Mouse (Mus musculus) kidney, adult 2 months (tissue): ENCODE measurements around the gene Emcn.

Experiments
- CTCF ChIP-seq: fragments of 200-500 bp; conservative IDR thresholded peaks from 2 replicates; pipeline ENCODE4 v1.5.1; 2011; ENCODE audit warnings: low read depth, mild to moderate bottlenecking, control low read depth, low read length, moderate library complexity, mixed read lengths; ENCODE audit not compliant: insufficient read depth, insufficient read length
- POLR2A ChIP-seq: fragments of 200-500 bp; IDR thresholded peaks from one replicate; pipeline ENCODE4 v1.6.1; 2011; ENCODE audit warnings: low read depth, low read length, control low read depth

GRCm38 (mm10) chr3:137293174-137293591 lies 47.7 kb upstream of the Emcn start:
- TF ChIP-seq POLR2A = no peak
- TF ChIP-seq CTCF = no peak
